Mouse (Mus musculus): ENCODE results near the gene Rnf224. TPM values are rescaled to one million over a fixed set of nuclear protein-coding genes. Genes with fewer than 3 reads are reported as not detected.
A peak's percentile ranks its signal among the peaks of the same experiment; 100 is the strongest.

The Rnf224 gene
- polyA plus RNA-seq, 1 experiment: not detected

- no peak overlapping the region for H3K4me3 ChIP-seq (ENCODE audit: insufficient read depth, poor library complexity, severe bottlenecking)
Observed at GRCm38 (mm10) chr2:25265897-25266656, 29.5 kb upstream of the Rnf224 start.

GRCm38 (mm10) chr2:25264851-25265250 is 28.3 kb upstream of the Rnf224 start:
- TF ChIP-seq USF1 (IDR thresholded peaks at IDR 0.05; ENCODE audit: low read depth) (no peak), CEBPB (IDR thresholded peaks at IDR 0.05; ENCODE audit: low read depth) (no peak), FOSL1 (IDR thresholded peaks at IDR 0.05; ENCODE audit: insufficient read depth, low read length, poor library complexity, severe bottlenecking) (no peak), MYOD1 (IDR thresholded peaks at IDR 0.05; ENCODE audit: control insufficient read depth, insufficient read length, low read depth) (no peak), MAX (IDR thresholded peaks at IDR 0.05) (no peak), MYOG (IDR thresholded peaks at IDR 0.05; ENCODE audit: control insufficient read depth, extremely low read depth, insufficient read length) (no peak), CTCF (IDR thresholded peaks at IDR 0.05; ENCODE audit: control insufficient read depth, insufficient read depth, insufficient read length) (no peak)
- Histone ChIP-seq H3K4me3 (ENCODE audit: insufficient read depth, poor library complexity, severe bottlenecking) (no peak overlapping the region), H3K36me3 (ENCODE audit: control insufficient read depth, insufficient read depth) (peaks cover 3% of the 10 kb centered on the region), H3K79me2 (ENCODE audit: control insufficient read depth, insufficient read depth) (peaks cover 52% of the 10 kb centered on the region), H3K27me3 (ENCODE audit: control insufficient read depth, insufficient read depth, insufficient read length) (no peaks in the 10 kb centered on the region), H3ac (ENCODE audit: control insufficient read depth, insufficient read length, low read depth) (no peak overlapping the region), H3K79me3 (ENCODE audit: low read depth) (peaks cover 8% of the 10 kb centered on the region)

More at GRCm38 (mm10) chr2:25265897-25266656, 29.5 kb upstream of the Rnf224 start:
- peaks cover 13% of the 10 kb centered on the region for H3K79me3 ChIP-seq (ENCODE audit: low read depth)
- H3K36me3 ChIP-seq (ENCODE audit: control insufficient read depth, insufficient read depth): peaks cover 16% of the 10 kb centered on the region
- no peak for TF ChIP-seq MYOD1 (IDR thresholded peaks at IDR 0.05; ENCODE audit: control insufficient read depth, insufficient read length, low read depth)
- TF ChIP-seq MYOG (IDR thresholded peaks at IDR 0.05; ENCODE audit: control insufficient read depth, extremely low read depth, insufficient read length): no peak
- no peak for TF ChIP-seq CTCF (IDR thresholded peaks at IDR 0.05; ENCODE audit: control insufficient read depth, insufficient read depth, insufficient read length)
- TF ChIP-seq USF1 (IDR thresholded peaks at IDR 0.05; ENCODE audit: low read depth): no peak
- no peak for TF ChIP-seq FOSL1 (IDR thresholded peaks at IDR 0.05; ENCODE audit: insufficient read depth, low read length, poor library complexity, severe bottlenecking)
- TF ChIP-seq CEBPB (IDR thresholded peaks at IDR 0.05; ENCODE audit: low read depth): no peak
- TF ChIP-seq MAX (IDR thresholded peaks at IDR 0.05): no peak
- no peaks in the 10 kb centered on the region for H3K27me3 ChIP-seq (ENCODE audit: control insufficient read depth, insufficient read depth, insufficient read length)
- peak overlapping the region; percentile 21 for H3ac ChIP-seq (ENCODE audit: control insufficient read depth, insufficient read length, low read depth)
- peaks cover 64% of the 10 kb centered on the region for H3K79me2 ChIP-seq (ENCODE audit: control insufficient read depth, insufficient read depth)

- no peak for TF ChIP-seq MYOD1 (IDR thresholded peaks at IDR 0.05; ENCODE audit: control insufficient read depth, insufficient read length, low read depth)
- TF ChIP-seq CTCF (IDR thresholded peaks at IDR 0.05; ENCODE audit: control insufficient read depth, insufficient read depth, insufficient read length): no peak
- TF ChIP-seq CEBPB (IDR thresholded peaks at IDR 0.05; ENCODE audit: low read depth): no peak
- no peak for TF ChIP-seq FOSL1 (IDR thresholded peaks at IDR 0.05; ENCODE audit: insufficient read depth, low read length, poor library complexity, severe bottlenecking)
- no peak for TF ChIP-seq MYOG (IDR thresholded peaks at IDR 0.05; ENCODE audit: control insufficient read depth, extremely low read depth, insufficient read length)
- no peak for TF ChIP-seq USF1 (IDR thresholded peaks at IDR 0.05; ENCODE audit: low read depth)
- TF ChIP-seq MAX (IDR thresholded peaks at IDR 0.05): no peak
- H3K79me3 ChIP-seq (ENCODE audit: low read depth): peaks cover 8% of the 10 kb centered on the region
- H3K79me2 ChIP-seq (ENCODE audit: control insufficient read depth, insufficient read depth): peaks cover 51% of the 10 kb centered on the region
- H3K4me3 ChIP-seq (ENCODE audit: insufficient read depth, poor library complexity, severe bottlenecking): no peak overlapping the region
- no peaks in the 10 kb centered on the region for H3K27me3 ChIP-seq (ENCODE audit: control insufficient read depth, insufficient read depth, insufficient read length)
- H3K36me3 ChIP-seq (ENCODE audit: control insufficient read depth, insufficient read depth): peaks cover 3% of the 10 kb centered on the region
- peak overlapping the region; percentile 35 for H3ac ChIP-seq (ENCODE audit: control insufficient read depth, insufficient read length, low read depth)
Observed at GRCm38 (mm10) chr2:25264286-25264660, 27.7 kb upstream of the Rnf224 start.

- H3K36me3 ChIP-seq (ENCODE audit: control insufficient read depth, insufficient read depth): peaks cover 3% of the 10 kb centered on the region
- no peaks in the 10 kb centered on the region for H3K27me3 ChIP-seq (ENCODE audit: control insufficient read depth, insufficient read depth, insufficient read length)
- H3ac ChIP-seq (ENCODE audit: control insufficient read depth, insufficient read length, low read depth): peak overlapping the region; percentile 82
- H3K79me2 ChIP-seq (ENCODE audit: control insufficient read depth, insufficient read depth): peaks cover 51% of the 10 kb centered on the region
- H3K79me3 ChIP-seq (ENCODE audit: low read depth): peaks cover 8% of the 10 kb centered on the region
- peak overlapping the region; percentile 63 for H3K4me3 ChIP-seq (ENCODE audit: insufficient read depth, poor library complexity, severe bottlenecking)
- TF ChIP-seq CTCF (IDR thresholded peaks at IDR 0.05; ENCODE audit: control insufficient read depth, insufficient read depth, insufficient read length): no peak
- TF ChIP-seq MYOG (IDR thresholded peaks at IDR 0.05; ENCODE audit: control insufficient read depth, extremely low read depth, insufficient read length): no peak
- no peak for TF ChIP-seq USF1 (IDR thresholded peaks at IDR 0.05; ENCODE audit: low read depth)
- TF ChIP-seq MAX (IDR thresholded peaks at IDR 0.05): no peak
- TF ChIP-seq MYOD1 (IDR thresholded peaks at IDR 0.05; ENCODE audit: control insufficient read depth, insufficient read length, low read depth): no peak
- TF ChIP-seq CEBPB (IDR thresholded peaks at IDR 0.05; ENCODE audit: low read depth): no peak
- no peak for TF ChIP-seq FOSL1 (IDR thresholded peaks at IDR 0.05; ENCODE audit: insufficient read depth, low read length, poor library complexity, severe bottlenecking)
Observed at GRCm38 (mm10) chr2:25263623-25264285, 27.2 kb upstream of the Rnf224 start.

GRCm38 (mm10) chr2:25262795-25263622 is 26.4 kb upstream of the Rnf224 start:
- Histone ChIP-seq H3K4me3 (ENCODE audit: insufficient read depth, poor library complexity, severe bottlenecking) (peak overlapping the region; percentile 63), H3K79me2 (ENCODE audit: control insufficient read depth, insufficient read depth) (peaks cover 51% of the 10 kb centered on the region), H3K36me3 (ENCODE audit: control insufficient read depth, insufficient read depth) (peaks cover 3% of the 10 kb centered on the region), H3K79me3 (ENCODE audit: low read depth) (peaks cover 8% of the 10 kb centered on the region), H3ac (ENCODE audit: control insufficient read depth, insufficient read length, low read depth) (peak overlapping the region; percentile 82), H3K27me3 (ENCODE audit: control insufficient read depth, insufficient read depth, insufficient read length) (no peaks in the 10 kb centered on the region)
- TF ChIP-seq MYOD1 (IDR thresholded peaks at IDR 0.05; ENCODE audit: control insufficient read depth, insufficient read length, low read depth): no peak
- TF ChIP-seq USF1 (IDR thresholded peaks at IDR 0.05; ENCODE audit: low read depth): no peak
- no peak for TF ChIP-seq CTCF (IDR thresholded peaks at IDR 0.05; ENCODE audit: control insufficient read depth, insufficient read depth, insufficient read length)
- TF ChIP-seq MAX (IDR thresholded peaks at IDR 0.05): no peak
- TF ChIP-seq FOSL1 (IDR thresholded peaks at IDR 0.05; ENCODE audit: insufficient read depth, low read length, poor library complexity, severe bottlenecking): no peak
- TF ChIP-seq MYOG (IDR thresholded peaks at IDR 0.05; ENCODE audit: control insufficient read depth, extremely low read depth, insufficient read length): no peak
- no peak for TF ChIP-seq CEBPB (IDR thresholded peaks at IDR 0.05; ENCODE audit: low read depth)

All from C2C12 (cell line).